18 mouse cellular contexts compared by ENCODE assay signal in the genomic region with DNA sequence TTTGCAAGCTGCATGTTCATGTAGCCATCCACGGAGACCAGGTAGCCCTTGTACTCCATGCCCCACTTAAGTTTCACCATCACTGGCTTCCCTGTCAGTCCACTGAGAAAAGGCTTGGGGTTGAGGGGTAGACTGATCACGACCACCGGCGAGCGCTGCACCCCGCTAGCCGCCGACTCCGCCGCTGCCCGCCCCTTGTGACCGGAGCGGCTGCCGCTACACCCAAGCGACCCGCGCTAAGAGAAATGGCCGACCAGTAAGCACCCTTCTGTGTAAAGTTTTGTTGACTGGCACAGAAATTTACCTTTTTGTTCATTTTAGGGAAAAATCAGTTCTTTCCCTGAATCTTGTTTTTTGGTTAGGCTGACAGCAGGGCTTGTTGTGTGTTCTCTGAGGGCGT. TPM values are rescaled to one million over a fixed set of nuclear protein-coding genes. Genes with fewer than 3 reads are reported as not detected.
DNase-seq lines count a peak whose midpoint lies in the region; ATAC-seq and TF ChIP-seq lines count a peak whose summit lies in the region.
"Had no signal": no experiment of that assay in that cellular context is flagged by ENCODE, and none has a peak within 500 bp of the region (broad histone marks: within the 10 kb centered on the region; RNA-seq: fewer than 3 reads in every experiment).

No protein-coding gene starts in this region.

- no peak overlapping the region for H3K4me2 ChIP-seq in heart, embryonic 16.5 days (ENCODE audit: low read depth, low read length)
- H3K4me2 ChIP-seq: hindbrain, embryonic 13.5 days; limb, embryonic 13.5 days; midbrain, embryonic 15.5 days; stomach, embryonic 15.5 days had no signal

- DNase-seq in heart, adult 2 months, result no peak
- peak; percentile 18 for DNase-seq in thymus, postnatal 14 days
- no peak for DNase-seq in thymus, postnatal 0 days (ENCODE audit: low spot score)
- DNase-seq in MEL (ENCODE audit: low read depth, low spot score), result peak; percentile 59
- DNase-seq in mesoderm, embryonic 11.5 days (ENCODE audit: low read depth, low spot score), result peak; percentile 33
- DNase-seq in lung, adult 2 months, result no peak
- no peak for DNase-seq in frontal cortex, adult 2 months (ENCODE audit: extremely low spot score in 1 of 2, low spot score in 1 of 2)
- DNase-seq: adrenal gland, adult 2 months; forebrain, postnatal 0 days; heart, postnatal 10 days; lung, postnatal 10 days had no signal

- intact Hi-C loops in heart, adult 2 months (cut with DNase I), result no loop called here

- 89% methylated on average over 19 of the region's 19 CpGs for WGBS in heart, embryonic 16.5 days
- 94% methylated on average over 19 of the region's 19 CpGs for WGBS in heart, adult 2 months
- 93% methylated on average over 19 of the region's 19 CpGs for WGBS in lung, adult 2 months

- no peaks in the 10 kb centered on the region for H3K36me3 ChIP-seq in heart, embryonic 16.5 days (ENCODE audit: control insufficient read depth, insufficient read depth)
- H3K36me3 ChIP-seq in heart, adult 2 months (ENCODE audit: control insufficient read depth, insufficient read depth, low read length), result peaks cover 11% of the 10 kb centered on the region
- peaks cover 0 to 10% of the 10 kb centered on the region in 2 experiments; a peak in 2 of 4 replicates for H3K36me3 ChIP-seq in MEL (ENCODE audit: control insufficient read depth in 1 of 2, insufficient read depth in 2 of 2, low read length in 2 of 2)
- H3K36me3 ChIP-seq: hindbrain, embryonic 13.5 days; limb, embryonic 13.5 days; midbrain, embryonic 15.5 days; stomach, embryonic 15.5 days had no signal

- no peak overlapping the region for H3K4me3 ChIP-seq in heart, embryonic 16.5 days (ENCODE audit: low read length)
- no peak overlapping the region for H3K4me3 ChIP-seq in heart, adult 2 months
- H3K4me3 ChIP-seq in MEL (ENCODE audit: control insufficient read depth in 1 of 2, insufficient read depth in 1 of 2, low read depth in 2 of 2, low read length in 2 of 2), result peak overlapping the region in 1 of 2 experiments; percentile 50; a peak in 2 of 4 replicates
- no peak overlapping the region for H3K4me3 ChIP-seq in lung, adult 2 months (replicated peaks; ENCODE audit: extremely low read depth, low read depth, low read length)
- H3K4me3 ChIP-seq: hindbrain, embryonic 13.5 days; limb, embryonic 13.5 days; midbrain, embryonic 15.5 days; stomach, embryonic 15.5 days had no signal

- ATAC-seq in heart, embryonic 16.5 days (replicated peaks; ENCODE audit: extremely low read depth, insufficient read depth, low FRiP score), result no peak
- ATAC-seq: forebrain, postnatal 0 days; intestine, embryonic 16.5 days; midbrain, embryonic 15.5 days had no signal

- H3K27ac ChIP-seq in heart, embryonic 16.5 days (ENCODE audit: low read length), result peak overlapping the region; percentile 3; the same call in 1 of the 2 replicates
- H3K27ac ChIP-seq in heart, adult 2 months, result no peak overlapping the region
- H3K27ac ChIP-seq in MEL (ENCODE audit: control insufficient read depth, low read depth, low read length), result no peak overlapping the region
- H3K27ac ChIP-seq: hindbrain, embryonic 13.5 days; limb, embryonic 13.5 days; liver, embryonic 14.5 days; midbrain, embryonic 15.5 days; stomach, embryonic 15.5 days had no signal

- peaks cover 33% of the 10 kb centered on the region for H3K4me1 ChIP-seq in heart, embryonic 16.5 days (ENCODE audit: control insufficient read depth, insufficient read depth, low read length)
- H3K4me1 ChIP-seq in heart, adult 2 months (ENCODE audit: control insufficient read depth, insufficient read depth, low read length), result peaks cover 6% of the 10 kb centered on the region
- H3K4me1 ChIP-seq in MEL (ENCODE audit: control insufficient read depth in 1 of 2, insufficient read depth in 2 of 2, low read length in 2 of 2), result peaks cover 8 to 9% of the 10 kb centered on the region in 2 experiments; a peak in 3 of 4 replicates
- H3K4me1 ChIP-seq in lung, adult 2 months (ENCODE audit: control insufficient read depth, insufficient read depth, low read length), result peaks cover 3% of the 10 kb centered on the region

- TF ChIP-seq POLR2A in heart, adult 2 months (IDR thresholded peaks at IDR 0.05; ENCODE audit: insufficient read depth, low read depth, low read length), result no peak
- no peak; a peak in 1 of 4 replicates for TF ChIP-seq POLR2A in MEL (IDR thresholded peaks at IDR 0.05; ENCODE audit: control insufficient read depth in 1 of 2, insufficient read depth in 1 of 2, low read depth in 1 of 2, low read length in 2 of 2, poor library complexity in 1 of 2)
- TF ChIP-seq POLR2A in lung, adult 2 months (IDR thresholded peaks at IDR 0.05; ENCODE audit: borderline replicate concordance, extremely low read depth, low read depth, low read length), result no peak

- H3K79me2 ChIP-seq in heart, adult 2 months (replicated peaks; ENCODE audit: control insufficient read depth, insufficient read depth, low read length), result peaks cover 5% of the 10 kb centered on the region; the same call in 1 of the 2 replicates
- peaks cover 8% of the 10 kb centered on the region for H3K79me2 ChIP-seq in MEL (ENCODE audit: control insufficient read depth, insufficient read depth, low read length, poor library complexity)

- H3K9ac ChIP-seq in heart, embryonic 16.5 days (ENCODE audit: low read length), result no peak overlapping the region
- H3K9ac ChIP-seq in heart, adult 2 months (ENCODE audit: low read depth, low read length), result no peak overlapping the region
- H3K9ac ChIP-seq in MEL (ENCODE audit: control insufficient read depth, low read depth, low read length, poor library complexity, severe bottlenecking), result peak overlapping the region; percentile 63
- H3K9ac ChIP-seq: forebrain, postnatal 0 days; hindbrain, embryonic 13.5 days; limb, embryonic 13.5 days; liver, embryonic 14.5 days; midbrain, embryonic 15.5 days; stomach, embryonic 15.5 days had no signal

- H3K27me3 ChIP-seq in heart, embryonic 16.5 days (ENCODE audit: control insufficient read depth, insufficient read depth, low read length), result no peaks in the 10 kb centered on the region
- H3K27me3 ChIP-seq in heart, adult 2 months (ENCODE audit: control insufficient read depth, insufficient read depth, low read length), result no peaks in the 10 kb centered on the region
- no peaks in the 10 kb centered on the region for H3K27me3 ChIP-seq in MEL (ENCODE audit: control insufficient read depth in 1 of 2, insufficient read depth in 2 of 2, low read length in 2 of 2)
- H3K27me3 ChIP-seq: hindbrain, embryonic 13.5 days; limb, embryonic 13.5 days; midbrain, embryonic 15.5 days; stomach, embryonic 15.5 days had no signal

- no peak for TF ChIP-seq RAD21 in MEL (IDR thresholded peaks at IDR 0.05; ENCODE audit: low read depth, low read length)

- TF ChIP-seq EP300 in heart, adult 2 months (IDR thresholded peaks at IDR 0.05; ENCODE audit: insufficient read depth, low read depth, low read length), result no peak
- TF ChIP-seq EP300 in MEL (IDR thresholded peaks at IDR 0.05; ENCODE audit: low read depth in 1 of 2, low read length in 2 of 2), result no peak

- H3K9me3 ChIP-seq in heart, embryonic 16.5 days (replicated peaks; ENCODE audit: control insufficient read depth, low read length), result no peaks in the 10 kb centered on the region
- no peaks in the 10 kb centered on the region for H3K9me3 ChIP-seq in MEL (replicated peaks; ENCODE audit: insufficient read depth, low read length)
- H3K9me3 ChIP-seq: hindbrain, embryonic 13.5 days; limb, embryonic 13.5 days; midbrain, embryonic 15.5 days; stomach, embryonic 15.5 days had no signal

- no peak for TF ChIP-seq CTCF in heart, adult 2 months (IDR thresholded peaks at IDR 0.05)
- no peak for TF ChIP-seq CTCF in MEL (IDR thresholded peaks at IDR 0.05 in 2 of 3, conservative IDR thresholded peaks at IDR 0.05 in 1 of 3; ENCODE audit: control insufficient read depth in 1 of 3, insufficient read depth in 1 of 3, low read depth in 2 of 3, low read length in 3 of 3, poor library complexity in 1 of 3, severe bottlenecking in 1 of 3)
- TF ChIP-seq CTCF in lung, adult 2 months (IDR thresholded peaks at IDR 0.05; ENCODE audit: insufficient read depth, low read length), result no peak

TF ChIP-seq in MEL, 35 proteins besides CTCF, POLR2A, EP300 and RAD21:
- TF ChIP-seq ZC3H11A (IDR thresholded peaks at IDR 0.05; ENCODE audit: low read depth, low read length) (no peak), HCFC1 (IDR thresholded peaks at IDR 0.05; ENCODE audit: low read depth, low read length) (0 out of 2 replicates have a peak, but pooled peaks have one; percentile 49), RCOR1 (IDR thresholded peaks at IDR 0.05; ENCODE audit: low read depth, low read length) (no peak), GABPA (IDR thresholded peaks at IDR 0.05; ENCODE audit: low read depth, low read length) (no peak), NELFE (IDR thresholded peaks at IDR 0.05; ENCODE audit: low read depth, low read length) (peak; percentile 37; the same call in 1 of the 2 replicates)

RNA-seq across cellular contexts. Expression of a gene that starts 33.9 kb away (rescaled TPM):
- polyA plus RNA-seq in heart, embryonic 16.5 days (2015; fragmentation: Nextera tagmentation; extraction: Ambion mirVana), result 18.0 and 18.5 TPM in 2 replicates
- total RNA-seq in heart, adult 2 months (2021), result 10 to 100 TPM; 39.0 to 46.4 TPM
- polyA plus RNA-seq in heart, adult 2 months (2012; rRNA removed), result 16.2 and 19.3 TPM in 2 replicates
- polyA plus RNA-seq in thymus, postnatal 0 days (2015; fragmentation: Nextera tagmentation; extraction: Ambion mirVana), result 9.8 and 13.6 TPM in 2 replicates
- 4.1 and 5.8 TPM in 2 replicates for total RNA-seq in MEL (2012; rRNA removed)
- polyA plus RNA-seq in MEL (2012; ENCODE audit: insufficient read depth in 1 of 2, insufficient read length in 2 of 2, low read depth in 1 of 2, low replicate concordance in 2 of 2, missing spikeins in 1 of 2), result 10 to 100 TPM in 1 of 2 experiments, not detected in 1; 31.8 TPM
- polyA plus RNA-seq in lung, adult 2 months (2012; rRNA removed), result 36.0 and 42.0 TPM in 2 replicates
- 64.4 and 66.1 TPM in 2 replicates for polyA plus RNA-seq in frontal cortex, adult 2 months (2012; rRNA removed)

Comparison
In these comparisons a context has a peak if more than half of its experiments do, and no peak if none do; other contexts are left out.
1. DNase-seq: peak in thymus, postnatal 14 days (single experiment), MEL (single experiment) and mesoderm, embryonic 11.5 days (single experiment); none in heart, adult 2 months (0 of 2), thymus, postnatal 0 days (single experiment), lung, adult 2 months (single experiment) and frontal cortex, adult 2 months (0 of 2).